Mouse (Mus musculus) thymus, adult 2 months (tissue): ENCODE measurements around the gene Uqcrq. TPM values are rescaled to one million over a fixed set of nuclear protein-coding genes. Genes with fewer than 3 reads are reported as not detected.

Experiments
- DNase-seq: peaks from one replicate; pipeline ENCODE4 v3.0.0; 2021
- H3K27ac ChIP-seq: fragments of 200-500 bp; 2 replicates; pipeline ENCODE4 v1.5.1; 2012; ENCODE audit warnings: low read length, control low read depth; ENCODE audit not compliant: control insufficient read depth, insufficient read depth
- H3K27me3 ChIP-seq: fragments of 200-500 bp; 2 replicates; pipeline ENCODE4 v1.6.1; 2012; ENCODE audit warnings: mild to moderate bottlenecking, low read length, moderate library complexity, mixed read lengths; ENCODE audit not compliant: control insufficient read depth, insufficient read depth
- H3K36me3 ChIP-seq: fragments of 200-500 bp; 2 replicates; pipeline ENCODE4 v1.6.1; 2012; ENCODE audit warnings: mild to moderate bottlenecking, low read length, moderate library complexity; ENCODE audit not compliant: control insufficient read depth, insufficient read depth
- H3K4me1 ChIP-seq: fragments of 200-500 bp; replicated peaks from 2 replicates; pipeline ENCODE4 v1.6.1; 2012; ENCODE audit warnings: low read length; ENCODE audit not compliant: control insufficient read depth, insufficient read depth
- H3K4me3 ChIP-seq: fragments of 200-500 bp; 2 replicates; pipeline ENCODE4 v1.5.1; 2012; ENCODE audit warnings: mild to moderate bottlenecking, low read length, control low read depth, moderate library complexity; ENCODE audit not compliant: control insufficient read depth, insufficient read depth
- CTCF ChIP-seq: fragments of 200-500 bp; IDR thresholded peaks from 2 replicates; pipeline ENCODE4 v1.5.1; 2012; ENCODE audit warnings: mild to moderate bottlenecking, control low read depth, low read length, moderate library complexity, borderline replicate concordance; ENCODE audit not compliant: control insufficient read depth, poor library complexity, insufficient read depth; ENCODE audit errors: extremely low read depth
- POLR2A ChIP-seq: fragments of 200-500 bp; IDR thresholded peaks from 2 replicates; pipeline ENCODE4 v1.6.1; 2012; ENCODE audit warnings: mild to moderate bottlenecking, low read length, control low read depth, moderate library complexity; ENCODE audit not compliant: control insufficient read depth, poor library complexity, insufficient read depth; ENCODE audit errors: extremely low read depth
- WGBS: fragments of 180-500 bp; shearing (Covaris S2); methylation state at CpG from one replicate; pipeline ENCODE4 v1.1.7; 2018; 5-methylcytosine and 5-hydroxymethylcytosine counted together
- polyA plus RNA-seq: library from polyadenylated mRNA; depleted of rRNA; stranded (reverse); fragments of >200 nt; gene quantifications from 2 replicates; pipeline ENCODE4 v1.2.3, GENCODE M21; 2012

Uqcrq gene
- polyA plus RNA-seq, 1 experiment, result 566 TPM

DNA sequence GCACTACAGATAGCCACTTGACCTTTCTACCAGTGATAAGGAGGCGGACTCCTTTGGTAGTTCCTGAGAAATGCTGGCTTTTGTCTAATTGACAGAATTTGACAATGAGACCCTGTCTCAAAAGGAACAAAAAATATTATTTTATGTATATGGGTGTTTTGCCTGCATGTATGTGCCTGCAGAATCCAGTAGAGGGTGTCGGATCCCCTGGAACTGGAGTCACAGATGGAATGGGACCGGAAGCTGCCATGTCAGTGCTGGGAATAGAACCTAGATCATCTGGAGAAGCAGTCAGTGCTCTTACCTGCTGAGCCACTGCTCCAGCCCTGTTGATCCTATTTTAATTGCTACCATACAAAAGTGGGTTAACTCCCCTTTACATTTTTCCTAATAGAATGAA lies 42.1 kb upstream of the Uqcrq start:
- TF ChIP-seq POLR2A (no peak), CTCF (no peak)
- H3K36me3 ChIP-seq, result no peaks in the 10 kb centered on the region
- H3K27me3 ChIP-seq, result no peaks in the 10 kb centered on the region
- WGBS, result 85% methylated on average over 3 of the region's 3 CpGs
- H3K4me3 ChIP-seq, result no peak overlapping the region
- no peak overlapping the region for H3K27ac ChIP-seq
- DNase-seq, result no peak
- no peaks in the 10 kb centered on the region for H3K4me1 ChIP-seq

DNA sequence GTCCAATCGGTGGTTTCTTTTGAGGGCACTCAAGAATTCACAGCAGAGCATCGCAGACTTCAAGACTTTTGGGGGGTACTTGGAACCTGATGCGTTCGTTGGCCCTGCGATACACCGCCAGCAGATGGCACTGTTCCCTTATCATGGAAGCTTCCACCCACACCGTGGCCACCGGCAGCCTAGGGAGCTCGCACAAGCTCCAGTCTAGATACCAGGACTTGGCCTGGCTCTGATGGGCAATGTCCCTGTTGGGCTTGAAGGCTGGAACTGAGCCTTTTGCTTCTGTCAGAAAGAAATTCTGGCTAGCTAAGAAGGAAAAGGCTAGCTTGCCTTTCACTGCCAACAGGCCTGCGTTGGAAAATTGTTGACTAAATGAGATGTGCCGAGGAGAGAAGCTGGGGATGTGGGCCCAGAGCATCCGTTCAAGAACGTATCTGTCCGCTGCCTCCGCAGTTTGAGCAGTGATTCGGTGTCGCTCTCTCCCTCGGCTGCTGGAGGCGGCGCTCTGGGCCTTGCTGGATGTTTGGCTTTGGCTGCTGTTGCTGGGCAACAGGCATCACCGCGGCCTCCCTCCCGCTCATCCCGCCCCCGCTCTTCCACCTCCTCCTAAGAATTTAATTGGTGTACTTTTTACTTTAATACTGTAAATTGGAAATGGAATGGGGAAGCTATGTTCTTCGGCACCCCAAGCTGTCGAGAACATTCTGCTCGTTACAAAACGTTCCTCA lies 39.5 kb upstream of the Uqcrq start, which contains the start of gene Gm9837:
Gm9837 (minus strand) TSS at position 512 of the 728 bp plus-strand sequence.
- Histone ChIP-seq H3K4me1 (no peaks in the 10 kb centered on the region), H3K4me3 (no peak within 1 kb of the TSS), H3K27me3 (no peaks in the 10 kb centered on the region; the same call in 1 of the 2 replicates), H3K36me3 (no peaks in the 10 kb centered on the region), H3K27ac (no peak within 1 kb of the TSS)
- TF ChIP-seq POLR2A, result no peak
- peak; percentile 92 for TF ChIP-seq CTCF
- WGBS, result 9% methylated on average over 29 of the region's 29 CpGs
- DNase-seq, result peak; percentile 86

GRCm38 (mm10) chr11:53469294-53469967 lies 38.8 kb upstream of the Uqcrq start:
- H3K4me3 ChIP-seq, result no peak overlapping the region
- no peaks in the 10 kb centered on the region; the same call in 1 of the 2 replicates for H3K27me3 ChIP-seq
- 46% methylated on average over 16 of the region's 16 CpGs for WGBS

GRCm38 (mm10) chr11:53466231-53466971 lies 35.8 kb upstream of the Uqcrq start:
- peak; percentile 54 for DNase-seq
- no peak overlapping the region for H3K4me3 ChIP-seq

More at GRCm38 (mm10) chr11:53469294-53469967, 38.8 kb upstream of the Uqcrq start:
- Histone ChIP-seq H3K27ac (no peak overlapping the region), H3K4me1 (no peaks in the 10 kb centered on the region), H3K36me3 (no peaks in the 10 kb centered on the region)
- no peak for DNase-seq
- TF ChIP-seq CTCF (no peak), POLR2A (no peak)

GRCm38 (mm10) chr11:53463551-53464424 lies 33.2 kb upstream of the Uqcrq start:
- no peak overlapping the region for H3K27ac ChIP-seq
- 14% methylated on average over 55 of the region's 55 CpGs for WGBS
- DNase-seq, result no peak
- no peaks in the 10 kb centered on the region for H3K4me1 ChIP-seq
- H3K36me3 ChIP-seq, result no peaks in the 10 kb centered on the region
- peaks cover 9% of the 10 kb centered on the region; the same call in 1 of the 2 replicates for H3K27me3 ChIP-seq
- H3K4me3 ChIP-seq, result no peak overlapping the region
- TF ChIP-seq CTCF (no peak), POLR2A (no peak)

More at GRCm38 (mm10) chr11:53466231-53466971, 35.8 kb upstream of the Uqcrq start:
- no peaks in the 10 kb centered on the region for H3K4me1 ChIP-seq
- WGBS, result 29% methylated on average over 40 of the region's 40 CpGs
- H3K36me3 ChIP-seq, result no peaks in the 10 kb centered on the region
- no peak overlapping the region for H3K27ac ChIP-seq
- H3K27me3 ChIP-seq, result peaks cover 9% of the 10 kb centered on the region; the same call in 1 of the 2 replicates
- TF ChIP-seq CTCF, result 0 out of 2 replicates have a peak, but pooled peaks have one; percentile 61
- no peak; the same call in 1 of the 2 replicates for TF ChIP-seq POLR2A
